Mouse (Mus musculus): Measurements from ENCODE around the gene Lmtk2. TPM values are rescaled to one million over a fixed set of nuclear protein-coding genes. Genes with fewer than 3 reads are reported as not detected.

Gene Lmtk2
- polyA plus RNA-seq, 1 experiment from 2014 or later: 5.3 TPM

DNA sequence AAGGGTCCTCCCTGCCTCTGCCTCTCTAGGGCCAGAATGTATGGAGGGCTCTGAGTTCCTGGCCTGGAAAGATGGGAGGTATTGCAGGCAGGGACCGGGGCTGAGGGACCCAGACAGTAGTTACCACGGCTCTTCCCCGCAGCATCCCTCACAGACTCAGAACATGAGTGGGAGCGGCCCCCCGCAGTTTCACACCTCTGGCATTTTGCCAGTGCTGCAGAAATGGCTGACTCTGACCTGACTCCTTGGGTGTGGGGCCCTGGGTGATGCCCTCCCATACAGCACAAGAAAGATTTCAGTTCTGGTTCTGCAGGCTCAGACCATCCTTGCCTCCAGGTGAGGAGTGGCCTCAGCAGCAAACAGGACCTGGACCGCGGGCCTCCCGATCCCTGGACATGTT, 95.3 kb downstream of the Lmtk2 start:
- Histone ChIP-seq H3K36me3 (peaks cover 26% of the 10 kb centered on the region; the same call in 1 of the 2 replicates), H3K4me1 (replicated peaks) (peaks cover 9% of the 10 kb centered on the region; the same call in 1 of the 2 replicates), H3K27me3 (no peaks in the 10 kb centered on the region), H3K27ac (no peak overlapping the region), H3K4me2 (no peak overlapping the region), H3K9ac (replicated peaks) (no peak overlapping the region), H3K9me3 (no peaks in the 10 kb centered on the region), H3K4me3 (replicated peaks) (no peak overlapping the region)
- WGBS: 87% methylated on average over 8 of the region's 8 CpGs
- ATAC-seq (ENCODE audit: insufficient number of reproducible peaks, insufficient read depth, low FRiP score, low TSS enrichment, low read depth): no peak

DNA sequence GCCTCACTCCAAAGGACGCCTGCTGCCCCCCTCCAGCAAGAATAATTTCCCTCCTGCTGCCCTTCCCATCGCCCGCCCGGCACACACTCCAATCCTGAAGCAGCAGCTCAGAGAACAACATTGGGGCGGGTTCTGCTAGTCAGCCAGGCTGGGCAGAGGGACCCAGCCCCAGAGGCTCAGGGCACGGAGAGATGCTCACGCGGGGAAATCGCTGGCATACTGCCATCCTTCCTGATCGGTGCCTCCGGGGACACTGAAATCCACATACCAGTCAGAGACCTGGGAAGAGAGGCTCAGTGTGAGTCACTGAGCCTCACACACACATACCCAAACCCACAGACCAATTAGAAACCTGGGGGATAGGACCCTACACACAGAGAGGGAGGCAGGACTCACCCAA, 100.4 kb downstream of the Lmtk2 start:
- Histone ChIP-seq H3K27me3 (no peaks in the 10 kb centered on the region), H3K27ac (no peak overlapping the region), H3K9me3 (peaks cover 7% of the 10 kb centered on the region), H3K4me2 (no peak overlapping the region), H3K9ac (replicated peaks) (no peak overlapping the region), H3K4me3 (replicated peaks) (no peak overlapping the region), H3K4me1 (replicated peaks) (no peaks in the 10 kb centered on the region), H3K36me3 (peaks cover 63% of the 10 kb centered on the region)
- WGBS: 91% methylated on average over 11 of the region's 11 CpGs
- ATAC-seq (ENCODE audit: insufficient number of reproducible peaks, insufficient read depth, low FRiP score, low TSS enrichment, low read depth): no peak

DNA sequence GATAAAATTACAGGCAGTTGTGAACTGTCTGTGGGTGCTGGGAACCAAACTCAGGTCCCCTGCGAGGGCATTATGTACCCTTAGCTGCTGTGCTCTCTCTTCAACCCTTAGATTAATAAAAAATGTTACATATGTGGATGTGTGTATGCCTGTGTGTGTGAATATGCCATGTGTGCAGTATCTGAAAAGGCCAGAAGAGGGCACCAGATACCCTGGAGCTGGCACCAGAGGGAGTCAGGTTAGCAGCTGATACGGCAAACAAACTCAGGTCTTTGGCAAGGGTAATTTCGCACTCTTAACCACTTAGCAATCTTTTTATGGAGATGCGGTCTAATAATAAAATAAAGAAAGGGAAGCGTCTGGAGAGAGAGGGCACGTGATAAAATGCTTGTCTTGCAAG, 102.2 kb downstream of the Lmtk2 start:
- H3K9me3 ChIP-seq: peaks cover 7% of the 10 kb centered on the region
- no peaks in the 10 kb centered on the region for H3K27me3 ChIP-seq
- H3K36me3 ChIP-seq: peaks cover 75% of the 10 kb centered on the region
- 94% methylated on average over 6 of the region's 6 CpGs for WGBS
- H3K4me2 ChIP-seq: no peak overlapping the region
- no peak overlapping the region for H3K27ac ChIP-seq
- H3K4me1 ChIP-seq (replicated peaks): no peaks in the 10 kb centered on the region
- H3K9ac ChIP-seq (replicated peaks): no peak overlapping the region
- no peak for ATAC-seq (ENCODE audit: insufficient number of reproducible peaks, insufficient read depth, low FRiP score, low TSS enrichment, low read depth)
- H3K4me3 ChIP-seq (replicated peaks): no peak overlapping the region

DNA sequence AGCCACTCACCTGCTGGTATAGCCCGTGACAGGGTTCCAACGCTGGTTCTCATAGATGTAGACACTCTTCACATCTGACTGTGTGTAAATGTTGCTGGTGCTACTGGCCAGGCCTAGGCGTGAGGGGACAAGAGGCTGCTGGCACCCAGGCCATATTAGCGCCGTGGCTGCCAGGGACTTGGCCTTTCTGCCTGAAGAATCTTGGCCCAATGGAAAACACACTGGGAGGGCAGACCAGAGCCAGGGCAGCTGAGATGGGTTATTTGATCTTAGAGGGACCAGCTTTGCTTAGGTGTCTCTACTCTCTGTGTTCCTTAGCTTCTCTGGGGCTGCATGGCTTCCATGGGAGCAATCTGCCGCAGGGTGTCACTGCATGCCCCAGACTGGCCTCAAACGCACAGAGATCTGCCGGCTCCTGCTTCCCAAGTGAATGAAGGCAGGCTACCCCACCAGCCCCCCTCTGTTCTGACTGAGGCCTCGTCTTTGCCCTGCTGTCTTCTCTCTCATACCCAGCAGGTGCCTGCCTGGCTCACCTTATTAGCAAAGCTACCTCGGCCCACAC, 103.2 kb downstream of the Lmtk2 start:
- H3K4me3 ChIP-seq (replicated peaks): no peak overlapping the region
- H3K4me2 ChIP-seq: no peak overlapping the region
- no peak overlapping the region for H3K27ac ChIP-seq
- no peaks in the 10 kb centered on the region for H3K27me3 ChIP-seq
- no peak overlapping the region for H3K9ac ChIP-seq (replicated peaks)
- H3K4me1 ChIP-seq (replicated peaks): no peaks in the 10 kb centered on the region
- peaks cover 7% of the 10 kb centered on the region for H3K9me3 ChIP-seq
- H3K36me3 ChIP-seq: peaks cover 73% of the 10 kb centered on the region
- 91% methylated on average over 10 of the region's 10 CpGs for WGBS
- no peak for ATAC-seq (ENCODE audit: insufficient number of reproducible peaks, insufficient read depth, low FRiP score, low TSS enrichment, low read depth)

DNA sequence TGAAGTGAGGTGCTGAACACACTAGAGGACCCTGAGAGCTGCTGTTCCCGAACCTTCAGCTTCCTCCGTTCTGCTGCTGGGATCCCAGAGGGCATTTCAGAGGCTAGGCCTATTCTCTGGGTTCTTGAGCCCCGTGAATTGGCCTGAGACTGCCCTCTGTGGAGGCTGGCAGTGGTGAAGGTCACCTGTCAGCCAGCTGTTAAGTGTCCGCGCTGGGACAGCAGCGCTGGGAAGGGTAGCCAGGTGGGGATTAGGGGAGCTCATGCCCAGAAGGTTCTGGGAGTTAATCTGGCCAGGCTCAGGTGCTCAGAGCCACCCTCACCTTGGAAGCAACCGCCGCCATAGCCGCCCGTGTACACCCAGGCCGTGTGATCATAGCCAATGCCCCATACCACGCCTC, 104.1 kb downstream of the Lmtk2 start:
- no peak for ATAC-seq (ENCODE audit: insufficient number of reproducible peaks, insufficient read depth, low FRiP score, low TSS enrichment, low read depth)
- H3K4me2 ChIP-seq: no peak overlapping the region
- WGBS: 88% methylated on average over 12 of the region's 12 CpGs
- no peaks in the 10 kb centered on the region for H3K27me3 ChIP-seq
- H3K4me3 ChIP-seq (replicated peaks): no peak overlapping the region
- peaks cover 70% of the 10 kb centered on the region for H3K36me3 ChIP-seq
- peaks cover 7% of the 10 kb centered on the region for H3K9me3 ChIP-seq
- H3K4me1 ChIP-seq (replicated peaks): no peaks in the 10 kb centered on the region
- H3K9ac ChIP-seq (replicated peaks): no peak overlapping the region
- no peak overlapping the region for H3K27ac ChIP-seq

DNA sequence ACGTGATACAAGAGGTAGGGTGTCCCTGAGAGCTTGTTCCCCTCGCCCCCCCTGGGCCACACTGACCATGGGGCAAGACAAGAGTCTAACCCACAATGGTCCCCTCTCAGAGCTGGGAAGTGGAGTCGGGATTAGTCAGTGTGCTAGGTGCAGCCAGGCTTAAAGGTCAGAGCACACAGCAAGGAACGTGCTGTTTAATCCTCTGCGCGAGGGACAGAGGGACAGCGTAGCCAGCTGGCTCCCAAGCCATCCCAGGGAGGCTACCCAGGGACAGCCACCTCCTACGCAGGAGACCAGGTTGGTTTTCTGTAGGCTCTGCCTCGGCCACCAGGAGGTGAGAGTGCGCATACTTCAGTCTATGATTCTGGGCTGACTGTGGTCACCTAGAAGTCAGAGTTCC, 104.7 kb downstream of the Lmtk2 start:
- Histone ChIP-seq H3K9me3 (peaks cover 7% of the 10 kb centered on the region), H3K4me1 (replicated peaks) (no peaks in the 10 kb centered on the region), H3K4me2 (no peak overlapping the region), H3K4me3 (replicated peaks) (no peak overlapping the region), H3K27me3 (no peaks in the 10 kb centered on the region), H3K36me3 (peaks cover 72% of the 10 kb centered on the region), H3K27ac (no peak overlapping the region), H3K9ac (replicated peaks) (no peak overlapping the region)
- ATAC-seq (ENCODE audit: insufficient number of reproducible peaks, insufficient read depth, low FRiP score, low TSS enrichment, low read depth): no peak
- 83% methylated on average over 10 of the region's 10 CpGs for WGBS

DNA sequence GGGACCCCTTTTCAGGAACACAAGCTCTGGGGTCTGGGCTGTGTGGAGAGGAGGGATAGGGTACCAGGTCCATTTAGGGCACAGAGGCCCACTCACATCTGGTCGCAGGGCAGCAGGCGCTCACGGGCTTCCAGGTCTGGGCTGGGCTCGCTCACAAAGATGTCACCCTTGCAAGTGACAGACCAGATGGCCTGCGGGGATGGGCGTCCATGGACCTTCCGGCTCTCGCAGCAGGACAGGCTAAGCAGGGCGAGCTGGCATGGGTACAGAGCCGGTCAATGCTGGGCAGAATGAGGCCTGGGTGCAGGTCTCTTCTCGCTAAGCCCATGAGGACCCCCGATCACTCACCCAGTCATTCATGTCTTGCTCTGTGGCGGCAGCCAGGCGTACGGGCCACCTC, 105.8 kb downstream of the Lmtk2 start:
- ATAC-seq (ENCODE audit: insufficient number of reproducible peaks, insufficient read depth, low FRiP score, low TSS enrichment, low read depth): no peak
- 97% methylated on average over 15 of the region's 15 CpGs for WGBS
- peaks cover 72% of the 10 kb centered on the region for H3K36me3 ChIP-seq

DNA sequence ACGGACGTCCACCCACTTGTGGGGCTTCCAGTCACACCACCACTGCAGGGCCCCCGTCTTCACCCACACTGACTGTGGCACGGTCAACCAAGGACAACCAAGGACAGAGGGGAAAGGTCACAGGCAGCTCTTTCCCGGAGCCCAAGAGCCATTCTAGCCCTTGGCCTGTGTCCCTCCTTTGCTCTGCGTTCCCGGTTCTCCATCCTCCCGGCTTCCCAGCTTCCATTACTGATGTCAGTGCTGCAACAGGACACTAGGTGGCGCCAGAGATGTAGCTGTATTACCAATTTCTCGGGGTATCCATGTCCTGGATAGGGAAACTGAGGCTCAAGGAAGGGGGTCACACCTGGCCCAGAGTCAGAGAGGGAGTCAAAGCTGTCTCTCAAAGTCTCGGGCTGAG, 107.2 kb downstream of the Lmtk2 start:
- WGBS: 49% methylated on average over 11 of the region's 11 CpGs
- H3K9ac ChIP-seq (replicated peaks): no peak overlapping the region
- H3K4me3 ChIP-seq (replicated peaks): no peak overlapping the region
- H3K36me3 ChIP-seq: peaks cover 78% of the 10 kb centered on the region
- H3K9me3 ChIP-seq: peaks cover 3% of the 10 kb centered on the region
- H3K27me3 ChIP-seq: no peaks in the 10 kb centered on the region
- H3K4me1 ChIP-seq (replicated peaks): no peaks in the 10 kb centered on the region
- H3K4me2 ChIP-seq: no peak overlapping the region
- no peak for ATAC-seq (ENCODE audit: insufficient number of reproducible peaks, insufficient read depth, low FRiP score, low TSS enrichment, low read depth)
- H3K27ac ChIP-seq: no peak overlapping the region

More for the DNA sequence above, 105.8 kb downstream of the Lmtk2 start:
- no peak overlapping the region for H3K27ac ChIP-seq
- no peak overlapping the region for H3K4me3 ChIP-seq (replicated peaks)
- H3K9ac ChIP-seq (replicated peaks): no peak overlapping the region
- peaks cover 7% of the 10 kb centered on the region for H3K9me3 ChIP-seq
- no peaks in the 10 kb centered on the region for H3K4me1 ChIP-seq (replicated peaks)
- no peaks in the 10 kb centered on the region for H3K27me3 ChIP-seq
- H3K4me2 ChIP-seq: no peak overlapping the region

DNA sequence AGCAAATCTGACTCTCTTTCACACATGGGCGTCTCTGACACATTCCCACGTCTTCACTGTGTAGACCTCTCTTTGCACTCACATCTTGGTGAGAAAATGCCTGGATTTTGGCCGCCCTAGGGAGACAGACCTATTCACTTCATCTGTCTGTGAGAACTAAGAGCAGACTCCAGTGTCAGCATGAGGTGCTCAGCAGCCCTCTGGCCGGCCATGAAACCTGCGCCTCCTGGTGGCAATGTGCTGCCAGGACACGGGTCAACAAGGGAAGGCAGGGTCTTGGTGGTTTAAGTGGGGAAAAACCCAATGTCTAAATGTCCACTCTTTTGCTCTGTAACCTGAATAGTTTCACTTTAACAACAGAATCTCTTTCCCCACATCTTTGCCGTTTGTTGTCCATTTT, 114.2 kb downstream of the Lmtk2 start:
- no peak overlapping the region for H3K27ac ChIP-seq
- 30% methylated on average over 7 of the region's 7 CpGs for WGBS
- H3K4me1 ChIP-seq (replicated peaks): no peaks in the 10 kb centered on the region
- no peak overlapping the region for H3K9ac ChIP-seq (replicated peaks)
- no peaks in the 10 kb centered on the region for H3K27me3 ChIP-seq
- H3K4me2 ChIP-seq: no peak overlapping the region
- H3K36me3 ChIP-seq: peaks cover 50% of the 10 kb centered on the region
- no peaks in the 10 kb centered on the region for H3K9me3 ChIP-seq
- no peak for ATAC-seq (ENCODE audit: insufficient number of reproducible peaks, insufficient read depth, low FRiP score, low TSS enrichment, low read depth)
- H3K4me3 ChIP-seq (replicated peaks): no peak overlapping the region

DNA sequence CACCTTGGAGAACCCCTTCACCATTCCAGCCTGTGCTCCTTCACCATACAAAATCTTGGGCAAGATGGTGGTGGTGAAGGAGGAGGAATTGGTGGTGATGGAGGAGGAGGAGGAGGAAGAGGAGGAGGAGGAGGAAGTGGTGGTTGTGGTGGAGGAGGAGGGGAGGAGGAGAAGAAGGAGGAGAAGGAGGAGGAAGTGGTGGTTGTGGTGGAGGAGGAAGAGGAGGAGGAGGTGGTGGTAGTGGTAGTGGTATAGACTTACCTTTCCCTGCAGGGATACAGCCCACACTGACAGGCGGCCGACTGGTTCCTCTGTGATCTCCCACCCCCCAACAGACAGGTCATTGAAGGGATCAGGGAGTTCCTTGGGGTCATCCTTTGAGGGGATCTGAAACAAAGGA, 115.8 kb downstream of the Lmtk2 start:
- no peaks in the 10 kb centered on the region for H3K9me3 ChIP-seq
- H3K4me3 ChIP-seq (replicated peaks): no peak overlapping the region
- no peak for ATAC-seq (ENCODE audit: insufficient number of reproducible peaks, insufficient read depth, low FRiP score, low TSS enrichment, low read depth)
- H3K27me3 ChIP-seq: no peaks in the 10 kb centered on the region
- no peak overlapping the region for H3K9ac ChIP-seq (replicated peaks)
- no peak overlapping the region for H3K27ac ChIP-seq
- 91% methylated on average over 2 of the region's 2 CpGs for WGBS
- peaks cover 35% of the 10 kb centered on the region for H3K36me3 ChIP-seq
- no peaks in the 10 kb centered on the region for H3K4me1 ChIP-seq (replicated peaks)
- H3K4me2 ChIP-seq: no peak overlapping the region

DNA sequence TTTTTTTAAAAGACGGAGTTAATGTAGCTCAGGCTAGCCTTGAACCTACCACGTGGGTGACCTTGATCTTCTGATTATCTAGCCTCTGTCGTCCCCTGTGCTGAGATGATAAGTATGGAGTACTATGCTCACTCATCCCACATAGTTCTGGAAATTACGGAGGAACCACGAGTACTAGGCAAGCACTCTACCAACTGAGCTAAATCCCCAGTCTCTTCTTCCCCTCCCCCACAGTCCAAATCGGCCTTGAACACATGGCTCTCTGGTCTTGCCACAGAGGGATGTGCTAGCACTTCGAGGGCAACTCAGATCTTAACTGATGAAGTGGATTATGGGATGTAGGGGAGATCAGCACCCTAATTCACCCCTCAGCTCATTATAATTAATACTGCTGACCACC, 117.8 kb downstream of the Lmtk2 start:
- Histone ChIP-seq H3K9me3 (no peaks in the 10 kb centered on the region), H3K9ac (replicated peaks) (no peak overlapping the region), H3K4me1 (replicated peaks) (peaks cover 17% of the 10 kb centered on the region), H3K4me2 (no peak overlapping the region), H3K27ac (no peak overlapping the region), H3K4me3 (replicated peaks) (no peak overlapping the region), H3K36me3 (peaks cover 16% of the 10 kb centered on the region), H3K27me3 (no peaks in the 10 kb centered on the region)
- ATAC-seq (ENCODE audit: insufficient number of reproducible peaks, insufficient read depth, low FRiP score, low TSS enrichment, low read depth): no peak
- 87% methylated on average over 7 of the region's 7 CpGs for WGBS

DNA sequence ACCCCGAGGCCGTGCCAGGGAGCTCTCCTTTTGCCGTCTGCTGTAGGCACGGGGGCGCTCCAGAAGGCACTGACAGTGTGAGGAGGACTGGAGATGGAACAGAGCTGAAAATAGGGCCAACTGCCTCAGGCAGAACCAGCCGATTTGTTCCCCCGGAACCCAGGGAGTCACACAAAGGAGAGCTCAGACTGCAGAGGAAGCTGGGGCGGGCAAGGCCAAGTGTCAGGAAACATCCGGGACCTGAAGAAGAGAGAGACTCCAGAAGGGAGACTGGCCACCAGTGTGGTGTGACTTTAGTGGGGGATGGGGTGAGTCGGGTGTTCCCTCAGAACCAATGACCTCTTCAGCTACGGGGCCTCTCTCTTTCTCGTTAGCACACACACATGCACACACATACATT, 119.1 kb downstream of the Lmtk2 start:
- H3K4me1 ChIP-seq (replicated peaks): peaks cover 21% of the 10 kb centered on the region
- no peaks in the 10 kb centered on the region for H3K27me3 ChIP-seq
- no peak overlapping the region for H3K27ac ChIP-seq
- no peak for ATAC-seq (ENCODE audit: insufficient number of reproducible peaks, insufficient read depth, low FRiP score, low TSS enrichment, low read depth)
- WGBS: 76% methylated on average over 12 of the region's 12 CpGs
- H3K9me3 ChIP-seq: no peaks in the 10 kb centered on the region
- H3K4me3 ChIP-seq (replicated peaks): no peak overlapping the region
- H3K36me3 ChIP-seq: peaks cover 6% of the 10 kb centered on the region; the same call in 1 of the 2 replicates
- H3K9ac ChIP-seq (replicated peaks): no peak overlapping the region
- H3K4me2 ChIP-seq: no peak overlapping the region
